Mouse (Mus musculus): ENCODE results near the gene Osm. TPM values are rescaled to one million over a fixed set of nuclear protein-coding genes. Genes with fewer than 3 reads are reported as not detected.
A peak's percentile ranks its signal among the peaks of the same experiment; 100 is the strongest.

The Osm gene
- polyA plus RNA-seq, 1 experiment, result 0.52 TPM

DNA sequence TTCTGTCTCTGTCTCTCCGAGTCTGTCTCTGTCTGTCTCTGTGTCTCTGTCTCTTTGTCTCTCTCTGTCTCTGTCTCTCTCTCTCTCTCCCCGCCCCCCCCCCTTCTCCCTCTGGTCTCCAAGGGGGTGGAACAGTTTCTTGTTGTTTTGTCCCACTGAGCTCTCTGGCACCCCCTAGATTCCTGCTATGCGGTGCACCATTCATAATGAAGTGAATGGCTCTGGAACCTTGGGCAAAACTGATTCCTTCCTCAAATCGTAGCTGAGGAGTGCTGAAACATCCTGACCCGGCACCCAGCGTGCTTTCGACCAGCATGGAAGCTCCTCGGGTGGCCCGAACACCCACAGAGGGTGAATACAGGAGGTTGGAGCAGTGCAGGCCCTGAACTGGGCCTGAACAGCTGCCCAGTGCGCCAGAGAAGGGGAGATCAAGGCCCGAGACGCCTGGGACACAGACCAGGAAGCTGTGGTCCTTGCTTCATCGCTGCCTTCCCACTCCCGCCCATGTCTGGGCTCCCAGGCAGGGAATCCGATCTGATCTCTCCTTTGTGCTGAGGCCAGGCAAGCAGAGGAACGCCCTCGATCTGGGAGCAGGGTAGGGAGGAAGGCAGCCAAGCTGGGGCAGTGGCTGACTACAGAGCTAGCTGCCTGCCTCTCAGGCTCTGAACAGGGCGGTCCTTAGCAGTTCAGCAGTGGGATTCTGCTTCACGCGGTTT lies 34.7 kb downstream of the Osm start:
- no peaks in the 10 kb centered on the region for H3K27me3 ChIP-seq (ENCODE audit: control insufficient read depth, insufficient read depth, low read length, poor library complexity, severe bottlenecking)
- no peak for TF ChIP-seq POLR2A (IDR thresholded peaks at IDR 0.05; ENCODE audit: insufficient read depth, low read length)
- peak; percentile 16 for TF ChIP-seq CTCF (IDR thresholded peaks at IDR 0.05; ENCODE audit: low read depth, low read length)
- TF ChIP-seq EP300 (IDR thresholded peaks at IDR 0.05; ENCODE audit: insufficient read depth, low read depth, low read length), result no peak
- peak overlapping the region; percentile 86 for H3K27ac ChIP-seq (ENCODE audit: insufficient read depth, low read length)
- H3K36me3 ChIP-seq (ENCODE audit: control insufficient read depth, insufficient read depth, low read length, poor library complexity, severe bottlenecking), result peaks cover 7% of the 10 kb centered on the region
- peak overlapping the region; percentile 37 for H3K4me3 ChIP-seq (ENCODE audit: low read depth, low read length)
- H3K4me1 ChIP-seq (ENCODE audit: control insufficient read depth, insufficient read depth, low read length), result no peaks in the 10 kb centered on the region
- H3K9ac ChIP-seq (ENCODE audit: low read depth, poor library complexity, severe bottlenecking), result peak overlapping the region; percentile 49
- H3K9me3 ChIP-seq (replicated peaks; ENCODE audit: control insufficient read depth, insufficient read depth, low read length, poor library complexity, severe bottlenecking), result no peaks in the 10 kb centered on the region

GRCm38 (mm10) chr11:4271544-4271943 lies 35.3 kb downstream of the Osm start:
- peak overlapping the region; percentile 37; the same call in 1 of the 2 replicates for H3K4me3 ChIP-seq (ENCODE audit: low read depth, low read length)
- peak overlapping the region; percentile 86 for H3K27ac ChIP-seq (ENCODE audit: insufficient read depth, low read length)
- TF ChIP-seq EP300 (IDR thresholded peaks at IDR 0.05; ENCODE audit: insufficient read depth, low read depth, low read length), result no peak
- TF ChIP-seq CTCF (IDR thresholded peaks at IDR 0.05; ENCODE audit: low read depth, low read length), result no peak
- no peak for TF ChIP-seq POLR2A (IDR thresholded peaks at IDR 0.05; ENCODE audit: insufficient read depth, low read length)
- 0 out of 2 replicates have a peak overlapping the region, but pooled peaks have one; percentile 49 for H3K9ac ChIP-seq (ENCODE audit: low read depth, poor library complexity, severe bottlenecking)
- H3K36me3 ChIP-seq (ENCODE audit: control insufficient read depth, insufficient read depth, low read length, poor library complexity, severe bottlenecking), result peaks cover 7% of the 10 kb centered on the region
- no peaks in the 10 kb centered on the region for H3K27me3 ChIP-seq (ENCODE audit: control insufficient read depth, insufficient read depth, low read length, poor library complexity, severe bottlenecking)
- H3K4me1 ChIP-seq (ENCODE audit: control insufficient read depth, insufficient read depth, low read length), result no peaks in the 10 kb centered on the region
- H3K9me3 ChIP-seq (replicated peaks; ENCODE audit: control insufficient read depth, insufficient read depth, low read length, poor library complexity, severe bottlenecking), result no peaks in the 10 kb centered on the region

DNA sequence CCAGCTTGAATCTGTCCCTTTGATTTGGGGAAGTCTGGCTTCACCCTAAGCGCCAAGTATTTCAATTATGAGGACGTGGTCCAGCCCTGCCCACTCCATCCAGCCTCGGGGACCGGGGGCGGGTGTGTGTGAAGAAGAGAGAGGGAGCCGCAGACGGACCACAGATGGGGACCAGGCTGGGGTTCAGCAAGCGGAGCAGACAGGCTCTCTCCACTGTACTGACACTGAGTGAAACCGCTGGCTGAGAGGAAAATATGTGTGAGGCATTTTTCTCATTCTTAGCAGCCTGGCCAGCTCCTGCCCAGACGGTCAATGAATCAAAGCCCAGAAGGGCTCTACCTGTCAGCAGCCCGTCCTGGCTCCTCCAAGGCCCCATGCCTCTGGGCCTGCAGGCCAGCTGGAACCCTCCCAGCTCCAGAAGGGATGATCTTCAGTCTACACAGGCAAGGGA lies 40.2 kb downstream of the Osm start:
- Histone ChIP-seq H3K27me3 (ENCODE audit: control insufficient read depth, insufficient read depth, low read length, poor library complexity, severe bottlenecking) (no peaks in the 10 kb centered on the region), H3K9ac (ENCODE audit: low read depth, poor library complexity, severe bottlenecking) (no peak overlapping the region), H3K36me3 (ENCODE audit: control insufficient read depth, insufficient read depth, low read length, poor library complexity, severe bottlenecking) (no peaks in the 10 kb centered on the region), H3K27ac (ENCODE audit: insufficient read depth, low read length) (no peak overlapping the region), H3K9me3 (replicated peaks; ENCODE audit: control insufficient read depth, insufficient read depth, low read length, poor library complexity, severe bottlenecking) (no peaks in the 10 kb centered on the region), H3K4me1 (ENCODE audit: control insufficient read depth, insufficient read depth, low read length) (no peaks in the 10 kb centered on the region), H3K4me3 (ENCODE audit: low read depth, low read length) (no peak overlapping the region)
- TF ChIP-seq CTCF (IDR thresholded peaks at IDR 0.05; ENCODE audit: low read depth, low read length), result no peak
- no peak for TF ChIP-seq POLR2A (IDR thresholded peaks at IDR 0.05; ENCODE audit: insufficient read depth, low read length)
- no peak for TF ChIP-seq EP300 (IDR thresholded peaks at IDR 0.05; ENCODE audit: insufficient read depth, low read depth, low read length)

- Histone ChIP-seq H3K27me3 (ENCODE audit: control insufficient read depth, insufficient read depth, low read length, poor library complexity, severe bottlenecking) (no peaks in the 10 kb centered on the region), H3K9ac (ENCODE audit: low read depth, poor library complexity, severe bottlenecking) (no peak overlapping the region), H3K4me1 (ENCODE audit: control insufficient read depth, insufficient read depth, low read length) (peaks cover 2% of the 10 kb centered on the region), H3K9me3 (replicated peaks; ENCODE audit: control insufficient read depth, insufficient read depth, low read length, poor library complexity, severe bottlenecking) (no peaks in the 10 kb centered on the region), H3K36me3 (ENCODE audit: control insufficient read depth, insufficient read depth, low read length, poor library complexity, severe bottlenecking) (no peaks in the 10 kb centered on the region), H3K27ac (ENCODE audit: insufficient read depth, low read length) (no peak overlapping the region), H3K4me3 (ENCODE audit: low read depth, low read length) (no peak overlapping the region)
- TF ChIP-seq POLR2A (IDR thresholded peaks at IDR 0.05; ENCODE audit: insufficient read depth, low read length) (no peak), EP300 (IDR thresholded peaks at IDR 0.05; ENCODE audit: insufficient read depth, low read depth, low read length) (no peak), CTCF (IDR thresholded peaks at IDR 0.05; ENCODE audit: low read depth, low read length) (no peak)
Observed at GRCm38 (mm10) chr11:4279909-4280308, 43.7 kb downstream of the Osm start.

DNA sequence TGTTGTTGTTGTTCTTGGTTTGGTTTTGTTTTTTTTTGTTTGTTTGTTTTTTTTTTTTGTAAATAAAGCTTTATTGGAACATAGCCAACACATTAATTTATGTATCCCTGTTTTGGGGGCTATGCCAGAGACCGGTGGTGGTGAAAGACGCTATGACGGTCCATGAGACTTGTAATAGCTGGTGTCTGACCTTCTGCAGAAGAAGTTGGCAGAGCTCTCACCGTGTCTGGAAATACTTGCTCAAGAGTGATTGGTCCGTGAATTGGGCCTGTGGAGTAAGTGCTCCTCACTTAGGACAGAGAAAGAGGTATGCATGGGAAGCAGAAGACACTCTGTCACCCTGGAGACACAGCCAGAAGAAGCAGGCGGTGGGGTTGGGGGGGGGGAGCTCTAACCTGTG lies 45.6 kb downstream of the Osm start:
- no peak overlapping the region for H3K4me3 ChIP-seq (ENCODE audit: low read depth, low read length)
- H3K36me3 ChIP-seq (ENCODE audit: control insufficient read depth, insufficient read depth, low read length, poor library complexity, severe bottlenecking), result no peaks in the 10 kb centered on the region
- H3K9ac ChIP-seq (ENCODE audit: low read depth, poor library complexity, severe bottlenecking), result no peak overlapping the region
- H3K27ac ChIP-seq (ENCODE audit: insufficient read depth, low read length), result no peak overlapping the region
- TF ChIP-seq CTCF (IDR thresholded peaks at IDR 0.05; ENCODE audit: low read depth, low read length), result no peak
- TF ChIP-seq EP300 (IDR thresholded peaks at IDR 0.05; ENCODE audit: insufficient read depth, low read depth, low read length), result no peak
- TF ChIP-seq POLR2A (IDR thresholded peaks at IDR 0.05; ENCODE audit: insufficient read depth, low read length), result no peak
- no peaks in the 10 kb centered on the region for H3K27me3 ChIP-seq (ENCODE audit: control insufficient read depth, insufficient read depth, low read length, poor library complexity, severe bottlenecking)
- H3K9me3 ChIP-seq (replicated peaks; ENCODE audit: control insufficient read depth, insufficient read depth, low read length, poor library complexity, severe bottlenecking), result no peaks in the 10 kb centered on the region
- peaks cover 2% of the 10 kb centered on the region for H3K4me1 ChIP-seq (ENCODE audit: control insufficient read depth, insufficient read depth, low read length)

- Histone ChIP-seq H3K9ac (ENCODE audit: low read depth, poor library complexity, severe bottlenecking) (no peak overlapping the region), H3K27ac (ENCODE audit: insufficient read depth, low read length) (peak overlapping the region; percentile 57; the same call in 1 of the 2 replicates), H3K9me3 (replicated peaks; ENCODE audit: control insufficient read depth, insufficient read depth, low read length, poor library complexity, severe bottlenecking) (no peaks in the 10 kb centered on the region), H3K27me3 (ENCODE audit: control insufficient read depth, insufficient read depth, low read length, poor library complexity, severe bottlenecking) (no peaks in the 10 kb centered on the region), H3K36me3 (ENCODE audit: control insufficient read depth, insufficient read depth, low read length, poor library complexity, severe bottlenecking) (no peaks in the 10 kb centered on the region), H3K4me1 (ENCODE audit: control insufficient read depth, insufficient read depth, low read length) (peaks cover 2% of the 10 kb centered on the region), H3K4me3 (ENCODE audit: low read depth, low read length) (no peak overlapping the region)
- TF ChIP-seq POLR2A (IDR thresholded peaks at IDR 0.05; ENCODE audit: insufficient read depth, low read length) (no peak), EP300 (IDR thresholded peaks at IDR 0.05; ENCODE audit: insufficient read depth, low read depth, low read length) (0 out of 2 replicates have a peak, but pooled peaks have one; percentile 7), CTCF (IDR thresholded peaks at IDR 0.05; ENCODE audit: low read depth, low read length) (no peak)
Observed at GRCm38 (mm10) chr11:4283627-4284026, 47.4 kb downstream of the Osm start.

Measured in ES-Bruce4 (cell line).